Mouse (Mus musculus): ENCODE data around the gene Mvb12b. TPM values are rescaled to one million over a fixed set of nuclear protein-coding genes. Genes with fewer than 3 reads are reported as not detected.

Gene Mvb12b
- polyA plus RNA-seq, 1 experiment from 2014 or later = 17.8 TPM

DNA sequence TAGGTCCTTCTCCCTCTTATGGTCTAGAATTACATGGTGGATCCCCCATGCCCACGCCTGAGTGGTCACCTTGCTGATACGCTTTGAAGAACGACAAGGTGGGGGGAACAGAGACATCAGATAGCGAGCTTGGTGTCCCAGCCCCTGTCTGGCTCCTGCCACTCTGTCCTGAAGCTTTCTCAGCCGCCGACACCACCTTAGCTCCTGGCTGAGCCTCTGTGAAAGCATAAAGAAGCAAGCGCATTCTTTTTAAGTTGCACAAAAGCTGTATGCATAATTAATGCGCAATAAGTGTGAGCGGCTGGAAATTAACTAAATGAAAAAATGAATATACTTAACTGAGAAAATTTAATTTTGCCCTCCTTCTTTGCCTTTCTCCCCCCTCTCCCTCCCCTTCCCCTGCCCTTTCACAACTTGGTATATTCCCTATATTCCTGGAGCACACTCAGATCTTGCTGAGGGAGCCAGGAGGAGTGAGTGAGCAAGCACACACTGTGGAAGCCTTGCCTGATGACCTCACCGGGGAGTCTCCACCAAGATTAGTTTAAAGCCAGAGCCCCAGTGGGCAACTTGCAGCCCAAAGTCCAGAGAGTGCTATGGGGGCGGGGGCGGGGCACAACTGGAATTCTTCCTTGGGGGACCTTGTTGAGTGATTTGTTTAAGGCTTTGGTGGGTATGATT is 174.0 kb downstream of the Mvb12b start:
- no peak overlapping the region for H3K9ac ChIP-seq
- H3K27ac ChIP-seq = no peak overlapping the region
- no peak overlapping the region for H3K4me2 ChIP-seq
- ATAC-seq (ENCODE audit: insufficient read depth, low FRiP score, low read depth) = no peak; the same call in 1 of the 2 replicates
- 55% methylated on average over 12 of the region's 12 CpGs for WGBS
- no peaks in the 10 kb centered on the region for H3K9me3 ChIP-seq
- no peaks in the 10 kb centered on the region for H3K36me3 ChIP-seq
- no peak overlapping the region for H3K4me3 ChIP-seq (replicated peaks)
- peaks cover 10% of the 10 kb centered on the region; the same call in 1 of the 2 replicates for H3K4me1 ChIP-seq
- H3K27me3 ChIP-seq (replicated peaks) = peaks cover 18% of the 10 kb centered on the region

DNA sequence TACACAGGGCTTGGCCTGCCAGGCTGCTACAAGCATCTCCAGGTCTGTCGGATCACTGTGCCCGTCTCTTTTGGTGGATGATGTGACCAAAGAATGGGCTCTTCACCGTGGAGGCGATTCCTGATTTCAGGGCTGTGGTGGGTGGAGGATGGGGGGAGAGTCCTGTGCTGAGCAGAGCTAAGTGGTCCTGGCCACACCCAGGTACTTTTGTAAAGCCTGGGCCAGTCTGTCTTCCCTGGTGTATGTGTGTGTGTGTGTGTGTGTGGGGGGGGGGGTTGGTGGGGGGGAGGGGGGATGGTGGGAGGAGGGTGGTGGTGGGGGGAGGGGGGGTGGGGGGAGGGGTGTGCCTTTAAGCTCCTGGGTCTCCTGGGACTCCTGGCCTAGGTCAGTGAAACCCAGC is 174.9 kb downstream of the Mvb12b start:
- H3K4me3 ChIP-seq (replicated peaks) = no peak overlapping the region
- no peak overlapping the region for H3K9ac ChIP-seq
- H3K4me2 ChIP-seq = no peak overlapping the region
- H3K27me3 ChIP-seq (replicated peaks) = peaks cover 21% of the 10 kb centered on the region
- WGBS = 29% methylated on average over 4 of the region's 4 CpGs
- ATAC-seq (ENCODE audit: insufficient read depth, low FRiP score, low read depth) = no peak
- no peak overlapping the region for H3K27ac ChIP-seq
- no peaks in the 10 kb centered on the region for H3K36me3 ChIP-seq
- H3K4me1 ChIP-seq = 0 out of 2 replicates have a peak, but pooled peaks cover 2% of the 10 kb centered on the region
- H3K9me3 ChIP-seq = no peaks in the 10 kb centered on the region

DNA sequence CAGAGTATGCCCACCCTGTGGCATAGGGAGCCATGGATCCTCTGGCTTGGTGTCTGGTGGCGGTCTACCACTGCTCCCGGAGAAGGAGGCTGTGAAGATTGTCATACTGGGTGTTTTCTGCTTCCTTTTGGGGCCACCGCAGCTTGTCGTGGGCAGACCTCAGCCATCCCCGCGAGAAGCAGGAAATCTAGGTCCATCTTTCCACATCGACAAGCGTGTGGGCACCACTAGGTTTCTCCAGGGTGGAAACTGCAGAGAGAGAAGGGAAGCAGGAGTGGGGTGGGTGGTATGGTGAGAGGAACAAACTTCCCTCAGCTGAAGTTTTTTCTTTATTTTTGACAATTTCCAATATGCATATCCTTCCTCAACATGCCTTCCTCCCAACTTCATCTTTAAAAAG is 178.9 kb downstream of the Mvb12b start:
- H3K27me3 ChIP-seq (replicated peaks) = peaks cover 15% of the 10 kb centered on the region
- H3K36me3 ChIP-seq = no peaks in the 10 kb centered on the region
- H3K27ac ChIP-seq = no peak overlapping the region
- no peaks in the 10 kb centered on the region for H3K9me3 ChIP-seq
- no peak for ATAC-seq (ENCODE audit: insufficient read depth, low FRiP score, low read depth)
- no peak overlapping the region for H3K4me3 ChIP-seq (replicated peaks)
- no peak overlapping the region for H3K9ac ChIP-seq
- 88% methylated on average over 8 of the region's 8 CpGs for WGBS
- H3K4me1 ChIP-seq = no peaks in the 10 kb centered on the region
- H3K4me2 ChIP-seq = no peak overlapping the region

DNA sequence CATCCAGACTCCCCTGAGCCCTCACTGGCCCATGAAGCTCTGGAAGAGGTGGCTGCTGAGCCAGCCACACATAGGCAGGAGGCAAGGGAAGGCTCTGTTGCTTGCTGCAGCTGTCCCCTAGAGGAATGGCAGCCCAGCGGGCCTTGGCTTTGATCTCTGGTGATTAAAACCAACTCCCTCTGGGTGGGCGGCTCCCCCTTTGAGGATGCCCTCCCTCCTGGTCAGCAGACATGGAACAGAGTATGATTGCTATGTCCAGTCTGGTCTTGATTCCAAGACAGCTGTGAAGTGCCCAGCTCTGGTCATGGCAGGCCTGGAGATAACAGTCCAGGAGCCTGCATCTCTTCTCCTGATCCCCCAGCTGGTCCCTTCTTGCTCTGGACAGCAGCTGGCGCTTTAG is 179.7 kb downstream of the Mvb12b start:
- Histone ChIP-seq H3K4me3 (replicated peaks) (no peak overlapping the region), H3K9ac (no peak overlapping the region), H3K4me1 (no peaks in the 10 kb centered on the region), H3K9me3 (no peaks in the 10 kb centered on the region), H3K27me3 (replicated peaks) (peaks cover 14% of the 10 kb centered on the region), H3K36me3 (no peaks in the 10 kb centered on the region), H3K4me2 (no peak overlapping the region), H3K27ac (no peak overlapping the region)
- ATAC-seq (ENCODE audit: insufficient read depth, low FRiP score, low read depth) = no peak
- WGBS = 50% methylated on average over 3 of the region's 3 CpGs

DNA sequence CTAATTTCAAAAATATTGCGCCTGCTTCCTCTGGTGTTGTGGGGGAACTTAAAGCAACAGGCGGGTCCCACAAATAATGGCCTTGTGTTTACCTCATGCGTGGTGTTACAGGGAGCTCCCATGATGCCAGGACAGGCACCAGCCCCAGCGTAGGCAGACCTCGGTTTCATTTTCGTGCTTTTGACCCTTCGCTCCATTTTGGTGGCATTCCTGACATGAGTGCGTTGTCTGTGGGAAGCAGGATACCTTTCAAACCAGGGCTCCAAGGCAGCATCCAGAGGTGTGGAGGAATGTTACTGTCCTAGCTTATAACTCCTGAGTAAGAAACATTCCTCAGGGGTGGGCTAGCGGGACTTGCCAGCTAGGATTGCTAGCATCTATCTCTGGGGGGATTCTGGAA is 181.3 kb downstream of the Mvb12b start:
- H3K27me3 ChIP-seq (replicated peaks) = peaks cover 19% of the 10 kb centered on the region
- 72% methylated on average over 9 of the region's 9 CpGs for WGBS

DNA sequence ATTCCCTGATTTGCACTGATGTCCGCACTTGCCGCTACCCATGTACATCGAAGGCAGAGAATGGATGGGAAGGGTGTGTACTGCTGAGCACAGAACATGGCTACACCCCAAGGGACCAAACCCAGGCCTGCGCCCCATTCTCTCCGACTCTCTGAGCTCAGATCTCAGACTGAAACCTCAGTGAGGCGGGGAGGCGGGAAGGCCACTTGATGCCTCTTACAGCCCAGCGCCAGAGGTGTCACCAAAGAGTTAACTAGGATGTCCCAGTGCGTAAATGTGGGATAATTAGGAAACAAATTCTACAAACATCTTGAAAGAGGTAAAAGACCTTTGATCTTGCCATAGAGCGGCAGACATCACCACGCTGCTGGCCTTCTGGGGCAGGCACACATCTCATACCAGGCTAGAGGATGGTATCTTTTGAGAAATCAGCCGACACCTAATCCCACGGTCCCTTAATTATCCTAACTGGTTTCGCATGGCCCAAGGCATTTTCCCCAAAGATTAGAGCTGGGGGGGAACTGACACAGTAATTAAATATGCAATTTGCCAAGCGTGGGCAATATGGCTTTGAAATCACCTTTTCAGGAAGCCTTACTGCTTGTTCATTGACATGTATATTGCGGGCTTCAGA is 181.9 kb downstream of the Mvb12b start:
- Histone ChIP-seq H3K9me3 (no peaks in the 10 kb centered on the region), H3K27ac (no peak overlapping the region), H3K27me3 (replicated peaks) (peaks cover 19% of the 10 kb centered on the region), H3K36me3 (no peaks in the 10 kb centered on the region), H3K9ac (no peak overlapping the region), H3K4me2 (no peak overlapping the region), H3K4me1 (no peaks in the 10 kb centered on the region), H3K4me3 (replicated peaks) (no peak overlapping the region)
- 53% methylated on average over 16 of the region's 16 CpGs for WGBS
- ATAC-seq (ENCODE audit: insufficient read depth, low FRiP score, low read depth) = no peak

More for the DNA sequence above, 181.3 kb downstream of the Mvb12b start:
- H3K4me2 ChIP-seq = no peak overlapping the region
- H3K4me3 ChIP-seq (replicated peaks) = no peak overlapping the region
- H3K36me3 ChIP-seq = no peaks in the 10 kb centered on the region
- H3K4me1 ChIP-seq = no peaks in the 10 kb centered on the region
- H3K27ac ChIP-seq = no peak overlapping the region
- ATAC-seq (ENCODE audit: insufficient read depth, low FRiP score, low read depth) = no peak
- H3K9me3 ChIP-seq = no peaks in the 10 kb centered on the region
- H3K9ac ChIP-seq = no peak overlapping the region

DNA sequence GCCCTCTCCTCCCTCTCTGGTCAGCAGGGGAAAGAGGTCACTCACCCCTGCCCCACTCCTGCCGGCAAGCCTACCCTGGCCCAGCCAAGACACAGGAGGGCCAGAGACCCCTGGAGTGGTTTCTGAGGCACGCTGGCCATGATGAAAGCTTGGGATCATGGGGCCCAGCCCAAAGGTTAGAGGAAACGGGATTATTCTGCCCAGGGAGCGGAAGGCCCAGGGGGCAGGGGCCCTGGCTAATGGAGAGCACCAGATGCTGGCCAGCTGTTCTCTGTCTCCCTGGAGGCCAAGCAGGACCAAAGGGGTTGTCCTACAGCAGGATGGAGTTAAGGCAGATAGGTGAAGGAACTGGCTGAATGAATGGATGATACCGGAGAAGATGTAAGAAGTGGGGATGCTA is 184.5 kb downstream of the Mvb12b start:
- 56% methylated on average over 5 of the region's 5 CpGs for WGBS

DNA sequence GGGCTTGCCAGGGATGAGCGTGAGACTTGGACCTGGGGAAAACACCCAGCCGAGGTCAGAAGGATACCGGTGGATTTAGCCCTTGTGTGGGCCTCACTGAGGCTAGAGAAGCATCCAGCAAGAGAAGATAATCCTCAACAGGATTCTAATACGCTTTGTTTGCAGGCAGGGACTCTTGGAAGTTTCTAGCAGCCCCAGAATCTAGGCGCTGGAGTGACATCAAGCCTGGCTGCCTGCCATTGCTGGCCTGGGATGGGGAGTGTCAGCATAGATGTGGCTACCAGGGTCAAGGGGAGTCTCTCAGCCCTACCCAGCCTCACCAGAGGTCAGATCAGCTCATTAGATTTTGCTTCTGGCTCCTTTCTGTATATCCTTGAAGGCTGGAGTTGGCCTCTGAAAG is 185.0 kb downstream of the Mvb12b start:
- Histone ChIP-seq H3K9ac (no peak overlapping the region), H3K4me3 (replicated peaks) (no peak overlapping the region), H3K36me3 (no peaks in the 10 kb centered on the region), H3K27me3 (replicated peaks) (peaks cover 22% of the 10 kb centered on the region), H3K9me3 (no peaks in the 10 kb centered on the region), H3K4me2 (no peak overlapping the region), H3K4me1 (no peaks in the 10 kb centered on the region), H3K27ac (no peak overlapping the region)
- WGBS = 60% methylated on average over 5 of the region's 5 CpGs
- ATAC-seq (ENCODE audit: insufficient read depth, low FRiP score, low read depth) = no peak

More for the DNA sequence above, 184.5 kb downstream of the Mvb12b start:
- H3K4me2 ChIP-seq = no peak overlapping the region
- peaks cover 25% of the 10 kb centered on the region for H3K27me3 ChIP-seq (replicated peaks)
- no peak for ATAC-seq (ENCODE audit: insufficient read depth, low FRiP score, low read depth)
- H3K4me3 ChIP-seq (replicated peaks) = no peak overlapping the region
- no peaks in the 10 kb centered on the region for H3K4me1 ChIP-seq
- no peak overlapping the region for H3K27ac ChIP-seq
- no peaks in the 10 kb centered on the region for H3K36me3 ChIP-seq
- no peak overlapping the region for H3K9ac ChIP-seq
- H3K9me3 ChIP-seq = no peaks in the 10 kb centered on the region

DNA sequence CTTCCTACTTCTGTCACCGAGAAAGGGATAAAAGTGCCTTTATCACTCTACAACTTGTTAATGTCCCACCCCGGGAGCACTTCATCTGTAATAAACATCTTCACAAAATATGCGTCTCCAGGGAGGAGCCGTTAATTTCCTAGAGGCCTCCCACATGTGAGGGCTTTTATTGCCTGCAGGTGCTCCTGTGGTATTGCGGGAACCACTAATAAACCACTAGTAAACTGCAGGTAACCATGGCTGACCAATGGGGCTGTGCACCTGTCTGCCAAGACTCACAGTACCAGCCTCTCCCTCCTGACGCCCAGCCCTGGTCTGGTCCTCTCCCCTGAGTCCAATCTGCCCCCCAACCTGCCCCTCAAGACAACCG is 186.3 kb downstream of the Mvb12b start:
- Histone ChIP-seq H3K27me3 (replicated peaks) (peaks cover 17% of the 10 kb centered on the region), H3K36me3 (no peaks in the 10 kb centered on the region), H3K4me3 (replicated peaks) (no peak overlapping the region), H3K27ac (no peak overlapping the region), H3K4me2 (no peak overlapping the region), H3K9me3 (no peaks in the 10 kb centered on the region), H3K9ac (no peak overlapping the region), H3K4me1 (no peaks in the 10 kb centered on the region)
- WGBS = 47% methylated on average over 7 of the region's 7 CpGs
- ATAC-seq (ENCODE audit: insufficient read depth, low FRiP score, low read depth) = no peak

DNA sequence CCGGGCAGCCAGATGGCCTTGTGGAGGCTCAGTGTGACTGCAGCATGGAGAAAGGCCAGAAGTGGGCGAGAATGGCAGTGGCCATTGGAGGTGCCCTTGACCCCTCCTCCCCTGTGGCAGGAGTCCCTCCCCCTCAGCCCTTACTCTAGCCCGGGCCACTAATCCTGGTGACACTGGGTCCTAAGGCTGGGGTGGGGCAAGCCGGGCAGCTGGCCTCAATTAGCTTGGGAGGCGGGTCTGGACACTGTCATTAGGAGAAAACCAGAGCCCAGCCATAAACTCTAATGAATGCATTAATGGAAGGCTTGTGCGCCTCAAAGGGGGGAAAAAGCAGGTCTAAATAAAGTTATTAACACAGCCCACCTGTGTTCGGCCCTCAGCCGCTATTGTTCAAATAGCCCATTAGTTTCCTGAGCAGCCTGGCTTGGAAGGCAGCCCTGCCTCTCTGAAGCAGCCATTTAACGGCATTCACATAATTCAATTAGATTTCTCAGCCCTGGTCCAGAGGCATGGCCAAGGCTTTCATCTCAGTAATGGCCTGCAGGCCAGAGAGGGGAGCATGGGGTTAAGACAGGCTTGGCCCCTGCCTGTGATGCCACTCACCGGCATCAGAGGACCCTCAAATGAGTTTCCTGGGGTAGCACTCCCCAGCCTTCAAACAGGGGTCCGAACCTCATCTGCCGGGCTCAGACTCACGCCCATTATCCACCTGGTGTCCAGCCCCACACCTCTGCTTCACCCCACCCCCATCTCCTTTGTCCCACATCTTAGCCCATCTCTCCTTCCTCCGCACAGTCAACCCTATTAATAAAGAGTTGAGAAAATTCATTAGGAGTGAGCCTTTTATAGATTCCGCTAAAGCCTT is 186.9 kb downstream of the Mvb12b start:
- no peaks in the 10 kb centered on the region for H3K9me3 ChIP-seq
- H3K4me1 ChIP-seq = no peaks in the 10 kb centered on the region
- no peaks in the 10 kb centered on the region for H3K36me3 ChIP-seq
- H3K9ac ChIP-seq = no peak overlapping the region
- peaks cover 11% of the 10 kb centered on the region for H3K27me3 ChIP-seq (replicated peaks)
- no peak for ATAC-seq (ENCODE audit: insufficient read depth, low FRiP score, low read depth)
- 35% methylated on average over 15 of the region's 15 CpGs for WGBS
- no peak overlapping the region for H3K27ac ChIP-seq
- no peak overlapping the region for H3K4me2 ChIP-seq
- no peak overlapping the region for H3K4me3 ChIP-seq (replicated peaks)

DNA sequence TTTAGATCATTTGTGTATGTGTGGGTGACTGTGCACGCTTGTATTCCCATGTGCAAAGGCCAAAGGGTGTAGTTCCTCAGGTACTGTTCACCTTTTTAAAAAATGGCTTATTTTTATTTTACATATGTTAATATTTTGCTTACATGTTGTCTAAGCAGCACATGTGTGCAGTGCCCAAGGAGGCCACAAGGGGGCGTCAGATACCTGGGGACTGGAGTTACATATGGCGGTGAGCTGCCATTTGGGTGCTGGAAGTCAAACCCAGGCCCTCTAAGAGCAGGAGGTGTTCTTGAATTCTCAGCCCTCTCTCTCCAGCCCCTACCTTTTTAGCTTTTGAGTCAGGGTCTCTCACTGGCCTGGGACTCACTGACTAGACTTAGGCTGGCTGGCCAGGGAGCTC is 188.8 kb downstream of the Mvb12b start:
- no peak overlapping the region for H3K27ac ChIP-seq
- no peaks in the 10 kb centered on the region for H3K36me3 ChIP-seq
- H3K4me1 ChIP-seq = no peaks in the 10 kb centered on the region
- H3K9me3 ChIP-seq = no peaks in the 10 kb centered on the region
- H3K4me3 ChIP-seq (replicated peaks) = no peak overlapping the region
- no peak overlapping the region for H3K9ac ChIP-seq
- no peak for ATAC-seq (ENCODE audit: insufficient read depth, low FRiP score, low read depth)
- 62% methylated on average over 3 of the region's 3 CpGs for WGBS
- H3K27me3 ChIP-seq (replicated peaks) = peaks cover 11% of the 10 kb centered on the region
- no peak overlapping the region for H3K4me2 ChIP-seq

DNA sequence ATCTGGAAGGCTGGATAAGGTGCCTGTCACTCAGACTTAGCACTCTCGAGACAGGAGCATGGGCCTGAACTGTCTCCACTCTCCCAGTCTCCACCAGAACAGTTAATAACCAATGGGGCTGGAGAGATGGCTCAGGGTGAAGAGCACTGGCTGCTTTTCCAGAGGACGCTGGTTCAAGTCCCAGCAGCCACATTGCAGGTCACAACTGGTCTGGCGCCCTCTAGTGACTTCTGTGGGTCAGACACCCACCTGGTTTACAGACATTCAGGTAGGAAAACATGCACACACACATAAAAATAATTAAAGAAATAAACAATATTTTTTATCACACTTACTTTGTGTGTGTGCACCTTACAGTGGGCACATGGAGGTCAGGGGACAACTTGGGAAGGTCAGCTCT is 191.3 kb downstream of the Mvb12b start:
- Histone ChIP-seq H3K4me2 (no peak overlapping the region), H3K4me1 (no peaks in the 10 kb centered on the region), H3K27me3 (replicated peaks) (peaks cover 7% of the 10 kb centered on the region), H3K36me3 (no peaks in the 10 kb centered on the region), H3K9ac (no peak overlapping the region), H3K27ac (no peak overlapping the region), H3K9me3 (no peaks in the 10 kb centered on the region), H3K4me3 (replicated peaks) (no peak overlapping the region)
- ATAC-seq (ENCODE audit: insufficient read depth, low FRiP score, low read depth) = no peak
- 67% methylated on average over 3 of the region's 3 CpGs for WGBS

Measured in stomach, embryonic 15.5 days (tissue).